Mouse (Mus musculus) naive thymus-derived CD4-positive, alpha-beta T cell, adult 5 months (primary cell): ENCODE data around the gene Tmpo. TPM values are rescaled to one million over a fixed set of nuclear protein-coding genes. Genes with fewer than 3 reads are reported as not detected.

Experiments
- polyA plus RNA-seq: library from polyadenylated mRNA; unstranded; fragments of 100-300 nt; shearing (Covaris generic); gene quantifications from one replicate; pipeline ENCODE4 v1.2.1, GENCODE M21; 2017

The Tmpo gene
- 143 TPM for polyA plus RNA-seq

DNA sequence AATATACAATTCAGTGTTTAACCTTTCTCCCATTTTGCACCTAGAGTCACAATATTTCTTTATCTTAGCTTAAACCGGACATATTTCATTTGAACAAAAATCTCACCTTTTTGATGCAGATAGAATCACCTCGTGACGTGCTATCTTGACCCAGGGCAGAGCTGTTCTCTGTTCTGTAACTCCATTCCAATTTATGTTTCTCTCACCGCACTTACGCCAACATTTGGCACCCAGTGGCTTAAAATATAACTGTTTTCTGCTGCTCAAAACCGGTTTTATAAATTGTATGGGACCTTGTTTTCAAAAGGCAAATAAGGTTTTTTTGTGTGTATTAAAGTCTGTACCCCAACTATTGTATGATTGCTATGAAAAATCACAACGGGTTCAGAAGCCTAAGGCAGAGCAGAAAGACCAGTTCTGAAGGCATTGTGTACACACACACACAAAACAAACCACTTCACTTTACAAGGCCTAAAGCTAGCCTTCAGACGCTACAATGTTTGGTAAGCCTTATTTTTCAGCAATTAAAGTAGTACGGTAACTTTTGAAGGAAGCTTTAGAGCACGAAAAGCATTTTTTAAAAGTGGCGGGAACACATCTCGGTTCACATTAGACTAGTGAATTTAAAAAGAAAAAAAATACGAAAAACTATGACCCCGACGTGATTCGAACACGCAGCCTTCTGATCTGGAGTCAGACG lies at the start of gene Tmpo:
Tmpo (minus strand) TSS at position 555 of the 700 bp plus-strand sequence.

DNA sequence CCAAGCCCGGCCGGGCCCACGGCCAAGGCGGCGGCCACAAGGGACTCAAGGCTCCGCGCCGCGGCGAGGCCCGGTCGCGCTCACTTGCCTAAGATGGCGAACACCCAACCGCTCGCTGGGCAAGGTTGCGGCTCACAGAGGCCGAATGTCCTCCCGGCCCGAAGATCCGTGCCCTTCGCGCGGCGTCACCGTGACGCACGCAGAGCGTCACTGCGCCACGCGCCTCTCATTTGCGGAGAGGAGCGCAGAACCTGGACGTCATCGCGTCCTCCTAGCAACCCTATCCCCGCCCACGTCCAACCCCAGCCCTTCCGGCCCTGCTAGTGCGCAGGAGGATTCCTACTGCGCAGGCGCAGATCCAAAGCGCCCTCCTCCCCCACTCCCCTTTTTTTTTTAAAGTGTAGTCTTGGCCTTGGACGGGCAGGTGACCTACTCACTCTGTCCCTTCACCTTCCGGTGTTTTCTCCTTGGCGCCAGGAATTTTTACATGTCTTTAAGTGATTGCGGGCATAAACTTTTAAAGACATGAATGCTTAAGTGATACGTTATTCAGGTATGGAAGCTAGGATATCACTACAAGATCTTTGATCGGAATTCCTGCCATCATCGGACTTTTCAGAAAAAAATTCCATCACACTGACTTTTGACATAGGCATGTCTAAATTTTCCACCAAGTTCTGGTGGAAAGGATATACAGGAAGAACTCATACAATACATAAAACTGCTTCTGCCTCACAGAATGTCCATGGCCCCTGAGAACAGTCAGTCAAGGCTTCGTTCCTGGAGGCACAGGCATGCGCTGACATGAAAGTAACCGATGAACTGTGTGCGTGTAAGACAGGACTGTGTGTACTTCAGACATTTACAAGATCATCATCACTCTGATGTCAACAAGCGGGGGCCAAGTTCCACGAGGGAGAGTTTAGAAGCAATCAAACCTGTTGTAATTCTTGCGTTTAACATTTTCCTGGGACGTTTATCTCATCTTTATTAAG lies 57.0 kb downstream of the Tmpo start, which contains the start of gene Slc25a3:
Slc25a3 (minus strand) TSS at position 232 of the 995 bp plus-strand sequence.

Other genes with a start within 250 kb of the Tmpo start
- 26.8 TPM for gene Apaf1, start 98.5 kb downstream of the Tmpo start, polyA plus RNA-seq
- 0.61 TPM for gene Ikbip, start 98.4 kb downstream of the Tmpo start, polyA plus RNA-seq
- gene Slc25a3, start 57.3 kb downstream of the Tmpo start, polyA plus RNA-seq, result 676 TPM